Mouse (Mus musculus): ENCODE results near the gene Hdac1. TPM values are rescaled to one million over a fixed set of nuclear protein-coding genes. Genes with fewer than 3 reads are reported as not detected.

The Hdac1 gene
- polyA plus RNA-seq, 2 experiments from 2014 or later = 270 to 328 TPM

Other genes starting within 250 kb of the Hdac1 start
- 100 to 1,000 TPM; 252 to 315 TPM for gene Rbbp4, start 207.3 kb downstream of the Hdac1 start, polyA plus RNA-seq (2017; shearing (Covaris generic))
- gene Zbtb8os, start 207.0 kb downstream of the Hdac1 start, polyA plus RNA-seq (2017; shearing (Covaris generic)) = 10 to 100 TPM; 79.6 to 86.0 TPM
- gene Zbtb8a, start 164.6 kb downstream of the Hdac1 start, polyA plus RNA-seq (2017; shearing (Covaris generic)) = 1 to 10 TPM; 9.6 to 9.8 TPM
- not detected for gene Zbtb8b, start 101.9 kb downstream of the Hdac1 start, polyA plus RNA-seq (2017; shearing (Covaris generic))
- gene Bsdc1, start 81.1 kb downstream of the Hdac1 start, polyA plus RNA-seq (2017; shearing (Covaris generic)) = 10 to 100 TPM; 30.8 to 37.9 TPM
- not detected for gene Tssk3, start 51.7 kb downstream of the Hdac1 start, polyA plus RNA-seq (2017; shearing (Covaris generic))
- gene Fam229a, start 51.5 kb downstream of the Hdac1 start, polyA plus RNA-seq (2017; shearing (Covaris generic)) = not detected
- gene Marcksl1, start 29.1 kb downstream of the Hdac1 start, polyA plus RNA-seq (2017; shearing (Covaris generic)) = 1 to 10 TPM; 2.3 to 2.6 TPM
- gene Lck, start 30.9 kb upstream of the Hdac1 start, polyA plus RNA-seq (2017; shearing (Covaris generic)) = 1,000 to 10,000 TPM; 1,549 to 2,173 TPM
- gene Fam167b, start 35.8 kb upstream of the Hdac1 start, polyA plus RNA-seq (2017; shearing (Covaris generic)) = under 1 TPM in 1 of 2 experiments, not detected in 1; 0.86 TPM
- gene Eif3i, start 57.9 kb upstream of the Hdac1 start, polyA plus RNA-seq (2017; shearing (Covaris generic)) = 100 to 1,000 TPM; 337 to 353 TPM
- gene Tmem234, start 58.0 kb upstream of the Hdac1 start, polyA plus RNA-seq (2017; shearing (Covaris generic)) = 100 to 1,000 TPM; 254 to 306 TPM
- gene Dcdc2b, start 71.5 kb upstream of the Hdac1 start, polyA plus RNA-seq (2017; shearing (Covaris generic)) = 1 to 10 TPM; 3.9 to 7.0 TPM
- 10 to 100 TPM; 48.4 to 68.7 TPM for gene Iqcc, start 76.4 kb upstream of the Hdac1 start, polyA plus RNA-seq (2017; shearing (Covaris generic))
- gene Ccdc28b, start 81.2 kb upstream of the Hdac1 start, polyA plus RNA-seq (2017; shearing (Covaris generic)) = 10 to 100 TPM; 28.6 to 39.5 TPM
- gene Txlna, start 98.4 kb upstream of the Hdac1 start, polyA plus RNA-seq (2017; shearing (Covaris generic)) = 10 to 100 TPM; 19.8 to 29.3 TPM
- gene Kpna6, start 130.1 kb upstream of the Hdac1 start, polyA plus RNA-seq (2017; shearing (Covaris generic)) = 10 to 100 TPM; 11.8 to 12.0 TPM
- gene Tmem39b, start 154.1 kb upstream of the Hdac1 start, polyA plus RNA-seq (2017; shearing (Covaris generic)) = 10 to 100 TPM in 1 of 2 experiments, 1 to 10 TPM in 1; 8.1 to 16.8 TPM
- 10 to 100 TPM; 24.8 to 39.1 TPM for gene Khdrbs1, start 199.6 kb upstream of the Hdac1 start, polyA plus RNA-seq (2017; shearing (Covaris generic))

All from CD4-positive, CD25-positive, alpha-beta regulatory T cell, adult 4 months (primary cell).